Mouse (Mus musculus) spleen, adult 10 weeks (tissue): Measurements from ENCODE around the gene Ambp. TPM values are rescaled to one million over a fixed set of nuclear protein-coding genes. Genes with fewer than 3 reads are reported as not detected.

ENCODE experiments used
- polyA plus RNA-seq: library from polyadenylated mRNA; stranded (reverse); fragments of 350-450 nt; fragmentation: Illumina TruSeq; extraction: RNeasy Lipid Tissue Mini Kit (QIAGEN cat#74804); gene quantifications from one replicate; pipeline ENCODE4 v1.2.3, GENCODE M21; 2015; ENCODE audit warnings: low replicate concordance; ENCODE audit not compliant: insufficient read depth

Ambp gene
- polyA plus RNA-seq = not detected

GRCm38 (mm10) chr4:63154699-63155098 lies at the start of gene Ambp:
Ambp (minus strand) TSS chr4:63154799.

GRCm38 (mm10) chr4:63171969-63172685 lies 17.5 kb upstream of the Ambp start, which contains the start of gene Kif12:
Kif12 (minus strand) TSS chr4:63172131.

Other genes with a start within 250 kb of the Ambp start
- gene Zfp618, start 189.2 kb downstream of the Ambp start, polyA plus RNA-seq = 0.99 TPM
- not detected for gene Kif12, start 17.3 kb upstream of the Ambp start, polyA plus RNA-seq
- gene Col27a1, start 59.2 kb upstream of the Ambp start, polyA plus RNA-seq = 4.7 TPM
- 0.47 TPM for gene Orm1, start 189.8 kb upstream of the Ambp start, polyA plus RNA-seq
- not detected for gene Orm3, start 201.4 kb upstream of the Ambp start, polyA plus RNA-seq
- 0.47 TPM for gene Orm2, start 207.7 kb upstream of the Ambp start, polyA plus RNA-seq
- gene Akna, start 248.6 kb upstream of the Ambp start, polyA plus RNA-seq = 58.4 TPM